ENCODE assay signal across 8 mouse cellular contexts in genomic region chr7:43671809-43672580, GRCm38 (mm10). TPM values are rescaled to one million over a fixed set of nuclear protein-coding genes. Genes with fewer than 3 reads are reported as not detected.
A peak's percentile ranks its signal among the peaks of the same experiment; 100 is the strongest.
DNase-seq lines count a peak whose midpoint lies in the region; ATAC-seq and TF ChIP-seq lines count a peak whose summit lies in the region.

Gene Ctu1, plus strand, starts transcription at chr7:43672016.

- H3K4me2 ChIP-seq in forebrain, embryonic 16.5 days (ENCODE audit: low read length), result peak within 1 kb of the TSS; percentile 87
- peak within 1 kb of the TSS; percentile 70 for H3K4me2 ChIP-seq in lung, embryonic 14.5 days

- H3K4me3 ChIP-seq in G1E (ENCODE audit: low read depth, low read length), result peak within 1 kb of the TSS; percentile 75
- H3K4me3 ChIP-seq in forebrain, embryonic 16.5 days (replicated peaks; ENCODE audit: low read length), result peak within 1 kb of the TSS; percentile 54
- peak within 1 kb of the TSS; percentile 79 for H3K4me3 ChIP-seq in layer of hippocampus, adult 2 months
- H3K4me3 ChIP-seq in lung, embryonic 14.5 days (ENCODE audit: low read depth, low read length), result peak within 1 kb of the TSS; percentile 69
- H3K4me3 ChIP-seq in olfactory bulb, adult 2 months (ENCODE audit: insufficient read depth, low read depth, low read length), result peak within 1 kb of the TSS; percentile 76
- peak within 1 kb of the TSS; percentile 90 for H3K4me3 ChIP-seq in thymus, adult 2 months (ENCODE audit: control insufficient read depth, insufficient read depth, low read length)

- H3K27ac ChIP-seq in forebrain, embryonic 16.5 days (ENCODE audit: low read length), result no peak within 1 kb of the TSS
- peak within 1 kb of the TSS; percentile 92 for H3K27ac ChIP-seq in layer of hippocampus, adult 2 months
- H3K27ac ChIP-seq in lung, embryonic 14.5 days (ENCODE audit: low read depth), result peak within 1 kb of the TSS; percentile 62; the same call in 1 of the 2 replicates
- H3K27ac ChIP-seq in olfactory bulb, adult 2 months (ENCODE audit: insufficient read depth, low read depth, low read length), result no peak within 1 kb of the TSS
- H3K27ac ChIP-seq in thymus, adult 2 months (ENCODE audit: control insufficient read depth, insufficient read depth, low read length), result peak within 1 kb of the TSS; percentile 55; the same call in 1 of the 2 replicates

- under 1% methylated on average over 26 of the region's 26 CpGs for WGBS in forebrain, embryonic 16.5 days
- under 1% methylated on average over 26 of the region's 26 CpGs for WGBS in lung, embryonic 14.5 days
- WGBS in olfactory bulb, adult 2 months, result under 1% methylated on average over 26 of the region's 26 CpGs
- whole genome bisulfite sequencing in thymus, adult 2 months, result under 1% methylated on average over 26 of the region's 26 CpGs

- 0 out of 2 replicates have a peak, but pooled peaks cover 5% of the 10 kb centered on the region for H3K9me3 ChIP-seq in G1E (replicated peaks)
- no peaks in the 10 kb centered on the region for H3K9me3 ChIP-seq in forebrain, embryonic 16.5 days (ENCODE audit: control insufficient read depth, low read length)
- H3K9me3 ChIP-seq in lung, embryonic 14.5 days (ENCODE audit: low read depth, low read length), result no peaks in the 10 kb centered on the region

- peak; percentile 99 for ATAC-seq in G1E (ENCODE audit: extremely low read depth, insufficient number of reproducible peaks, low FRiP score, poor library complexity, severe bottlenecking)
- ATAC-seq in forebrain, embryonic 16.5 days, result peak; percentile 97
- ATAC-seq in lung, embryonic 14.5 days (ENCODE audit: insufficient read depth), result peak; percentile 98

- intact Hi-C loops in heart, postnatal 36 days (cut with DNase I), result loop anchor here (1.0 to 5.0 kb wide), 2 partner anchors 93 to 205 kb away; partner anchors contain the start of gene Zfp719

- H3K36me3 ChIP-seq in G1E (replicated peaks), result peaks cover 39% of the 10 kb centered on the region
- peaks cover 22% of the 10 kb centered on the region for H3K36me3 ChIP-seq in forebrain, embryonic 16.5 days (ENCODE audit: control insufficient read depth, insufficient read depth)
- H3K36me3 ChIP-seq in lung, embryonic 14.5 days (ENCODE audit: insufficient read depth), result peaks cover 21% of the 10 kb centered on the region
- H3K36me3 ChIP-seq in thymus, adult 2 months (ENCODE audit: control insufficient read depth, insufficient read depth, low read length), result peaks cover 2% of the 10 kb centered on the region; the same call in 1 of the 2 replicates

- no peak for TF ChIP-seq CTCF in G1E (IDR thresholded peaks at IDR 0.05; ENCODE audit: low read depth, low read length)
- 0 out of 2 replicates have a peak, but pooled peaks have one; percentile 14 for TF ChIP-seq CTCF in layer of hippocampus, adult 2 months (conservative IDR thresholded peaks at IDR 0.05)
- TF ChIP-seq CTCF in lung, embryonic 14.5 days (IDR thresholded peaks at IDR 0.05; ENCODE audit: low read depth), result no peak
- TF ChIP-seq CTCF in olfactory bulb, adult 2 months (IDR thresholded peaks at IDR 0.05; ENCODE audit: insufficient read depth, low read depth, low read length), result no peak
- no peak for TF ChIP-seq CTCF in thymus, adult 2 months (IDR thresholded peaks at IDR 0.05; ENCODE audit: borderline replicate concordance, control insufficient read depth, extremely low read depth, insufficient read depth, low read length, poor library complexity)

- H3K27me3 ChIP-seq in G1E (ENCODE audit: insufficient read depth, low read length), result no peaks in the 10 kb centered on the region
- H3K27me3 ChIP-seq in forebrain, embryonic 16.5 days (replicated peaks; ENCODE audit: control insufficient read depth, insufficient read depth, low read length), result no peaks in the 10 kb centered on the region
- H3K27me3 ChIP-seq in lung, embryonic 14.5 days (ENCODE audit: insufficient read depth, low read length), result no peaks in the 10 kb centered on the region
- H3K27me3 ChIP-seq in thymus, adult 2 months (ENCODE audit: control insufficient read depth, insufficient read depth, low read length), result no peaks in the 10 kb centered on the region

- DNase-seq in G1E (ENCODE audit: low spot score), result peak; percentile 81
- peak; percentile 86 to 92 for DNase-seq in cerebellum, adult 18-20 months
- peak; percentile 85 to 87 for DNase-seq in heart, postnatal 36 days
- peak; percentile 89 to 97 for DNase-seq in layer of hippocampus, adult 2 months (ENCODE audit: low spot score in 2 of 2)
- DNase-seq in lung, embryonic 14.5 days, result peak; percentile 96
- DNase-seq in thymus, adult 2 months, result peak; percentile 86

- TF ChIP-seq POLR2A in olfactory bulb, adult 2 months (IDR thresholded peaks at IDR 0.05; ENCODE audit: insufficient read depth, low read depth, low read length), result peak; percentile 50; the same call in 1 of the 2 replicates
- peak; percentile 51; the same call in 1 of the 2 replicates for TF ChIP-seq POLR2A in thymus, adult 2 months (IDR thresholded peaks at IDR 0.05; ENCODE audit: control insufficient read depth, extremely low read depth, insufficient read depth, low read length, poor library complexity)

- peak within 1 kb of the TSS; percentile 60 for H3K9ac ChIP-seq in forebrain, embryonic 16.5 days (replicated peaks; ENCODE audit: low read depth, low read length)
- peak within 1 kb of the TSS; percentile 81 for H3K9ac ChIP-seq in lung, embryonic 14.5 days

- H3K4me1 ChIP-seq in G1E (ENCODE audit: insufficient read depth, low read depth, low read length), result peaks cover 27% of the 10 kb centered on the region
- peaks cover 8% of the 10 kb centered on the region for H3K4me1 ChIP-seq in forebrain, embryonic 16.5 days (replicated peaks; ENCODE audit: control insufficient read depth, insufficient read depth, low read length)
- 0 out of 2 replicates have a peak, but pooled peaks cover 5% of the 10 kb centered on the region for H3K4me1 ChIP-seq in lung, embryonic 14.5 days (ENCODE audit: insufficient read depth)
- peaks cover 6% of the 10 kb centered on the region for H3K4me1 ChIP-seq in olfactory bulb, adult 2 months (ENCODE audit: control insufficient read depth, insufficient read depth, low read length)
- peaks cover 7% of the 10 kb centered on the region for H3K4me1 ChIP-seq in thymus, adult 2 months (replicated peaks; ENCODE audit: control insufficient read depth, insufficient read depth, low read length)

RNA-seq across cellular contexts. Expression of gene Ctu1, which starts in this region (rescaled TPM):
- 2.5 and 2.7 TPM in 2 replicates for total RNA-seq in G1E (2014; fragmentation: Nextera tagmentation)
- 6.5 and 8.6 TPM in 2 replicates for total RNA-seq in G1E (2017)
- 14.9 and 20.9 TPM in 2 replicates for polyA plus RNA-seq in G1E (2012)
- polyA plus RNA-seq in forebrain, embryonic 16.5 days (2015; fragmentation: Nextera tagmentation; extraction: Ambion mirVana), result 29.3 and 31.9 TPM in 2 replicates
- total RNA-seq in heart, postnatal 36 days (2021), result 1 to 10 TPM; 3.4 to 3.5 TPM
- 10 to 100 TPM; 10.9 to 11.1 TPM for total RNA-seq in layer of hippocampus, adult 2 months (2021)
- polyA plus RNA-seq in lung, embryonic 14.5 days (2014; fragmentation: Nextera tagmentation; extraction: Ambion mirVana), result 10.8 TPM in 2 replicates
- not detected in 2 replicates for polyA plus RNA-seq in olfactory bulb, adult 2 months (2012; ENCODE audit: insufficient read depth, insufficient read length, low replicate concordance, missing spikeins)
- polyA plus RNA-seq in thymus, adult 2 months (2012; rRNA removed), result 15.0 and 17.0 TPM in 2 replicates

Comparison
In these comparisons a context has a peak if more than half of its experiments do, and no peak if none do; other contexts are left out.
1. RNA of gene Ctu1 (polyA plus RNA-seq): 29.3 to 31.9 TPM in forebrain, embryonic 16.5 days, 15.0 to 17.0 TPM in thymus, adult 2 months, 14.9 to 20.9 TPM in G1E and 10.8 TPM in lung, embryonic 14.5 days; not detected in olfactory bulb, adult 2 months; every median in the first group is over 10 times any median in the second.
2. H3K27ac ChIP-seq: peak in layer of hippocampus, adult 2 months (single experiment), lung, embryonic 14.5 days (single experiment) and thymus, adult 2 months (single experiment); none in forebrain, embryonic 16.5 days (single experiment) and olfactory bulb, adult 2 months (single experiment).
3. Peak in every context shown above with its lines, with median percentiles within 50 percentile points of each other: ATAC-seq, DNase-seq and H3K4me3 ChIP-seq.